Mouse (Mus musculus) stomach, embryonic 15.5 days (tissue): ENCODE measurements at regions not wholly inside any gene's neighbourhood (a gene's known extent, or its start where the extent isn't known, plus 50 kb on each side); places are given as distances from the start of the nearest gene placed in this dataset.
A peak's percentile ranks its signal among the peaks of the same experiment; 100 is the strongest.

Experiments used
- ATAC-seq: fragments of 200-750 bp; cut with Nextera tagmentation; 2 replicates; pipeline ENCODE4 v1.8.0; 2017; ENCODE audit warnings: low read depth, moderate number of reproducible peaks, moderate TSS enrichment; ENCODE audit not compliant: insufficient read depth, low FRiP score
- H3K27ac ChIP-seq: fragments of 300-500 bp; sonication (generic); 2 replicates; pipeline ENCODE4 v1.5.1; 2015; ENCODE audit warnings: mild to moderate bottlenecking, inconsistent platforms
- H3K27me3 ChIP-seq: fragments of 300-500 bp; sonication (generic); replicated peaks from 2 replicates; pipeline ENCODE4 v1.6.1; 2015; ENCODE audit warnings: inconsistent platforms
- H3K36me3 ChIP-seq: fragments of 300-500 bp; sonication (generic); 2 replicates; pipeline ENCODE4 v1.6.1; 2015; ENCODE audit warnings: inconsistent platforms
- H3K4me1 ChIP-seq: fragments of 300-500 bp; sonication (generic); 2 replicates; pipeline ENCODE4 v1.6.1; 2015; ENCODE audit warnings: inconsistent platforms
- H3K4me2 ChIP-seq: fragments of 300-500 bp; sonication (generic); 2 replicates; pipeline ENCODE4 v1.6.1; 2015; ENCODE audit warnings: mild to moderate bottlenecking, inconsistent platforms
- H3K4me3 ChIP-seq: fragments of 300-500 bp; sonication (generic); replicated peaks from 2 replicates; pipeline ENCODE4 v1.5.1; 2015; ENCODE audit warnings: inconsistent platforms
- H3K9ac ChIP-seq: fragments of 300-500 bp; sonication (generic); 2 replicates; pipeline ENCODE4 v1.6.1; 2015; ENCODE audit warnings: inconsistent platforms
- H3K9me3 ChIP-seq: fragments of 300-500 bp; sonication (generic); 2 replicates; pipeline ENCODE4 v1.6.1; 2016; ENCODE audit warnings: inconsistent platforms
- WGBS: fragments of 180-500 bp; shearing (Covaris S2); methylation state at CpG from one replicate; pipeline ENCODE4 v1.1.7; 2015; 5-methylcytosine and 5-hydroxymethylcytosine counted together

DNA sequence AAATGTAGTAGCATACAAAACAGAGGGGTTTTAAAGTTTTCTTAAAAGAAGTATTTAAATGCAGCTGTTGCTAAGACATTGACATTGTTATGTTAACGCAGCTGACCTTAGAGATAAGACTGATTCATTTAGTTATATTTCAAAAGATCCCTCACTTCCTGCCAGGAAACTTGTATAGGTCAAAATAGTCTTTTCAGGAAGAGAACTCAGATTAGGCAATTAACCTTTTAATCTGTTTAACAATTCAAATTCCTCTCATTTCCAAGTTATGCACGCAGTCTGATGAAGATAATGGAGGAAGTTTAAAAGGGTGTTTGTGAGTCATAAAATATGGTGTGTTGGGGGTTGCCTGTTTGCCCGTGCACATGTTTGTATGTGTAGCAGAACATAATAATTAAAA, 448.5 kb downstream of the Tmtc2 start:
- ATAC-seq = no peak
- WGBS = 37% methylated on average over 3 of the region's 3 CpGs
- H3K9ac ChIP-seq = no peak overlapping the region

DNA sequence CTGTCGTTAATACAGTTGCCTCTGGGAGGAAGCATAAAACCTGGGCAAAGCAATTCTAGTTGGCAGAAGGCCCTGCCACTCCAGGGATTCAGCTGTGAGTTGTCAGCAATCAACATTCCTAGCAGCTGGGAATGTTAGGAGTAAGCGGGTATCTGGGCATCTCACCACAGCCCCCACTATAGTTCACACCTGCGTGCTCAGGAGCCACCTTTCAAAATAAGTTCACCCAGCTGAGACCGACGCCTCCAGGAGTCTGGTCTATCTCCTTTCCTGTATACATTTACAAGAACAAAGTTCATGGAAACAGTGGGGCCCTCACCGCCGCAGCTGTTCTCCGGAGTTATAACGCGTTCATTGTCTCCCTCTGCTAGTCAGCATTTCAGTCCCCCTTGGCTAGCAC, 454.0 kb downstream of the Tmtc2 start:
- H3K36me3 ChIP-seq = no peaks in the 10 kb centered on the region
- no peak overlapping the region for H3K9ac ChIP-seq
- H3K27ac ChIP-seq = no peak overlapping the region
- 44% methylated on average over 10 of the region's 10 CpGs for WGBS
- no peak overlapping the region for H3K4me2 ChIP-seq
- H3K4me3 ChIP-seq = no peak overlapping the region
- no peaks in the 10 kb centered on the region for H3K27me3 ChIP-seq
- H3K4me1 ChIP-seq = no peaks in the 10 kb centered on the region
- ATAC-seq = no peak
- H3K9me3 ChIP-seq = no peaks in the 10 kb centered on the region

More for the DNA sequence above, 448.5 kb downstream of the Tmtc2 start:
- no peak overlapping the region for H3K4me3 ChIP-seq
- no peak overlapping the region for H3K4me2 ChIP-seq
- no peaks in the 10 kb centered on the region for H3K27me3 ChIP-seq
- H3K4me1 ChIP-seq = no peaks in the 10 kb centered on the region
- no peaks in the 10 kb centered on the region for H3K9me3 ChIP-seq
- H3K27ac ChIP-seq = no peak overlapping the region
- no peaks in the 10 kb centered on the region for H3K36me3 ChIP-seq

DNA sequence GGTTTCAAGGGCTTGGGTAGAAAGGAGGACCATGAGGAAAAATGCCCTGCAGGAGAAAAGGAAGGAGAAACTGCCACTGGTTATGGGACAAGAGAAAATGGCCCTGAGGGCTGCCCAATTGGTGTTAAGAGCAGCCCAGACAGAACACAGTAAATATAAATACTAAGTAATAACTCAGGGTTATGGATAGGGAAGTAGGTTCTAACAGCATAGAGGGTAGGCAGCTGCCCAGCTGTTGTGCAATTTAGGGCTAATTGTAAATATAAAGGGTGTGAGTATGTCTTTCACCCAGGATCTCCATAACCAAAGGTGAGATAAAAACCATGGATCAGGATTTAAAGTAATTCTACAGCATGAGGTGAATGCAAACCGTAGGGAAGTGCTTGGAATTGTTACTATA, 458.1 kb downstream of the Tmtc2 start:
- no peaks in the 10 kb centered on the region for H3K4me1 ChIP-seq
- H3K27ac ChIP-seq = no peak overlapping the region
- H3K9me3 ChIP-seq = no peaks in the 10 kb centered on the region
- H3K4me3 ChIP-seq = no peak overlapping the region
- H3K4me2 ChIP-seq = no peak overlapping the region
- H3K36me3 ChIP-seq = no peaks in the 10 kb centered on the region
- H3K27me3 ChIP-seq = no peaks in the 10 kb centered on the region
- ATAC-seq = no peak
- no peak overlapping the region for H3K9ac ChIP-seq
- 74% methylated on average over 1 of the region's 1 CpGs for WGBS

GRCm38 (mm10) chr10:105114927-105115326, 459.3 kb downstream of the Tmtc2 start:
- Histone ChIP-seq H3K4me2 (no peak overlapping the region), H3K9ac (no peak overlapping the region), H3K4me1 (no peaks in the 10 kb centered on the region), H3K27me3 (no peaks in the 10 kb centered on the region), H3K4me3 (no peak overlapping the region), H3K9me3 (no peaks in the 10 kb centered on the region), H3K27ac (no peak overlapping the region), H3K36me3 (no peaks in the 10 kb centered on the region)
- 65% methylated on average over 5 of the region's 5 CpGs for WGBS
- ATAC-seq = no peak

DNA sequence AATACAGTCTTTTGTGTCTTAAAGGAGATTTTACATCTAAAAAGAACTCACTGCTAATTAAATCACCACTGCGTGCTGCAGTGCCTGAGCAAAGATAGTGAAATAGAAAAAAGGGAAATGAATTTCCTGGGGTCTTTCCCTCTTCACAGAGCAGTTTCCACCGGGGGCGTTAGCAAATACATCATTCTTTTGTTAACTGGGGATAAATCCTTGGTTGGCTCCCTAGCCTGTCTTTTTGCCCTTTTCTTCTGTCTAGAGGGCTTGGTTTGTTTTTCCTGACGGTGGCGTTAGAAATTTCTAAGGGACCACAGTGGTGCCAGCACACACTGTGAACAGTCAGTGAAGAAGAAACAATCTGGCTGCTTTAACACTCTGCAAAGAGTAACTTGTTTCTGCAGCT, 464.0 kb downstream of the Tmtc2 start:
- Histone ChIP-seq H3K4me1 (no peaks in the 10 kb centered on the region), H3K9ac (no peak overlapping the region)
- 31% methylated on average over 5 of the region's 5 CpGs for WGBS

DNA sequence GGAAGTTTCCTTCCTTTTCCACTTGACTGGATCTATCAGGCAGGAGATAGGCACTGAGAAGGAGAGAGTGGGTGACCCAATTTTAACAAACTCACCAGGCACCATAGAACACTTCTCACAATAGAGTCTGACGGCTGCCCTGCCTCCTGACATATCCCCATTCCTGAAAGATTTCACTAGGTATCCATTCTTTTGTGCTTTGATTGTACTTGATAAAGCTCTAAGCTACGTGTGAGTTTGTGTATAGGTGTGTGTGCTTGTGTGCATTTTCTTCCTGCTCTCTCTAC, 477.3 kb downstream of the Tmtc2 start:
- no peaks in the 10 kb centered on the region for H3K4me1 ChIP-seq
- no peaks in the 10 kb centered on the region for H3K36me3 ChIP-seq
- 74% methylated on average over 2 of the region's 2 CpGs for WGBS
- no peaks in the 10 kb centered on the region for H3K9me3 ChIP-seq
- no peak overlapping the region for H3K4me2 ChIP-seq
- no peak for ATAC-seq
- H3K27ac ChIP-seq = no peak overlapping the region
- no peak overlapping the region for H3K9ac ChIP-seq
- H3K4me3 ChIP-seq = no peak overlapping the region
- no peaks in the 10 kb centered on the region for H3K27me3 ChIP-seq

More for the DNA sequence above, 464.0 kb downstream of the Tmtc2 start:
- no peaks in the 10 kb centered on the region for H3K27me3 ChIP-seq
- no peak overlapping the region for H3K4me3 ChIP-seq
- no peak for ATAC-seq
- no peak overlapping the region for H3K4me2 ChIP-seq
- no peak overlapping the region for H3K27ac ChIP-seq
- H3K9me3 ChIP-seq = no peaks in the 10 kb centered on the region
- no peaks in the 10 kb centered on the region for H3K36me3 ChIP-seq

DNA sequence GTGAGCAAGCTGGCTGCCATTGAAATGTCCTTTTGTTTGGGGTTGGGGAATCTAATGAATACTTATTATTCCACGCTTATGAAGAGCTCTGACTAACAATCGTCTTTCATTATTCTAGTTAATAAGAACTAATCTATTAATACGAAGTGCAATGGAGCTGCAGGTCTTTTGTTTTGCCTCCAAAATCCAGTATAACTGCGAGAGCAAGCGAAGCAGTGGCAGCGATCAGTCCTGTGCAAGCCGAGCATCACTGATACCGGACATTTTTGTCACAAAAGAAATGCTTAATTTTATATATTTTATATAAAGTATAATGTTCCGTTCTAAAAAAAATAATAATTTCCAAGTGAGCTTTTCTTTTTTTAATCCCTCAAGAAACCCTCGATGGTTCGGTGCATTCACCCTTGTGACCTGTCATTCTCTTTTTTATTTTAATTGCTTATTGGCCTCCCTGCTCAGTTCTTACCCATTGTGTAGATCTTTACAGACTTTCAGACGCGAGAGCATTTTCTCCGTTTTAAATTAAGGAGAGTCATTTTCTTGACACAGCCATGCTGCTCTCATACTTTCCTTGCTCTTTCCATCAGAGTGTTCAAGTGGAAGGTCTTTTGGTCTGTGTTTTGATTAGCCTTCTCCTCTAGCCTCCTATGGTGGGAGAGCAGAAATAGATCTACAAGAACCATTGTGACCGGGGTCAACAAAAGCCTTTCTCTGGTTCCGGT, 477.8 kb downstream of the Tmtc2 start:
- no peak for ATAC-seq
- no peaks in the 10 kb centered on the region for H3K27me3 ChIP-seq
- H3K9ac ChIP-seq = no peak overlapping the region
- WGBS = 91% methylated on average over 16 of the region's 16 CpGs
- H3K4me1 ChIP-seq = no peaks in the 10 kb centered on the region
- no peak overlapping the region for H3K4me2 ChIP-seq
- H3K27ac ChIP-seq = no peak overlapping the region
- H3K4me3 ChIP-seq = no peak overlapping the region
- H3K36me3 ChIP-seq = no peaks in the 10 kb centered on the region
- no peaks in the 10 kb centered on the region for H3K9me3 ChIP-seq

GRCm38 (mm10) chr10:105095800-105096199, 478.5 kb downstream of the Tmtc2 start:
- Histone ChIP-seq H3K27me3 (no peaks in the 10 kb centered on the region), H3K4me1 (no peaks in the 10 kb centered on the region), H3K9ac (no peak overlapping the region), H3K36me3 (no peaks in the 10 kb centered on the region), H3K9me3 (no peaks in the 10 kb centered on the region), H3K4me3 (no peak overlapping the region), H3K27ac (no peak overlapping the region), H3K4me2 (no peak overlapping the region)
- WGBS = 75% methylated on average over 4 of the region's 4 CpGs
- no peak for ATAC-seq

DNA sequence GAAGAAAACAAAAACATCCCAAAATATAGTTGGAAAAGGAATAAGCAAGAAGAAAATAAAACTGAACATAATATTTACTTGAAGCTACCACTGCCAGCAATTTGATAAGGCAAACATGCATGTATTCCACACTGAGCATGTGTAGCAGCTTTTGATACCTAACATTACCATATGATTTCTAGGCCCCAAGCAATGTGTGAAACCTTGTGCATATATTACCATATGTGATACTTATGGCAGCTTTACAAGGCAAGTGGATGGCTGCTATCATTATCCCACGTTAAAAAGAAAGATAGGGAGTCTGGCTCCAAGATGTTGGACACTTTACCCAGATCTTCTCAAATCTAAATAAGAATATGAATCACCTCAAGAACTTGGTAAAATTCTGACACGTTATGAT, 497.4 kb downstream of the Tmtc2 start:
- Histone ChIP-seq H3K27ac (no peak overlapping the region), H3K4me3 (no peak overlapping the region), H3K27me3 (no peaks in the 10 kb centered on the region), H3K36me3 (no peaks in the 10 kb centered on the region), H3K4me1 (no peaks in the 10 kb centered on the region), H3K9me3 (no peaks in the 10 kb centered on the region), H3K9ac (no peak overlapping the region), H3K4me2 (no peak overlapping the region)
- ATAC-seq = no peak
- WGBS = 71% methylated on average over 2 of the region's 2 CpGs

DNA sequence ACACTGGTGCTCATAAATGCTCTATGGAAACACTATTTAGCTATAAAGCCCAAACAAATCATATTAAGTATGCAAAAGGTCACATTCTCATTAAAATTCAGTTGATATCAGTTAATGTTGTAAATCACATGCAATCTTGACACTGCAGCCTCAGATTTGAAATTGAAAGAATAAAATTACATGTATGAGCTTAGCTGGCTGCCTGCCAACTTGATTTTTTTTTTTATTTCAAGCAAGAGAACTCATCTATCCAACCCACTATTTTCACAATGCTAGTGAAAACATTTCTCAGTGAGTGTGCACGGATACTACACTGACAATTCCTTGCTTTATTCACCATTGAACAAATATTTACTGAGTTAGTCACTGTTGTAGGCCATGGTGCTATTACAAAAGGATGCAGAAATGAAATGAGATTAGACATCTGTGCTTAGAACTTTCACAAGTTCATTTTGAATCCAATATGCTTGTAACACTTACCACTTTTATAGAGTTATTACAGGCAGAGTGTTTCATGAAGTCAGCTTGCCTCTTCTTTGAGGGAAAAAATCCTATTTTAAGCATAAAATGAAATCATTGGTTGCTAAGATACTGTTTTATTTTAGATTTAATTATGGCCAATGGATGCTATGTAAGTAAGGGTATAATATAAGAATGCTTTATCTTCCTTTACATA, 539.4 kb downstream of the Tmtc2 start:
- no peaks in the 10 kb centered on the region for H3K27me3 ChIP-seq
- H3K4me1 ChIP-seq = no peaks in the 10 kb centered on the region
- no peak overlapping the region for H3K4me3 ChIP-seq
- H3K36me3 ChIP-seq = no peaks in the 10 kb centered on the region
- no peak overlapping the region for H3K4me2 ChIP-seq
- H3K27ac ChIP-seq = no peak overlapping the region
- WGBS = 47% methylated on average over 1 of the region's 1 CpGs
- H3K9ac ChIP-seq = no peak overlapping the region
- no peak for ATAC-seq
- no peaks in the 10 kb centered on the region for H3K9me3 ChIP-seq

DNA sequence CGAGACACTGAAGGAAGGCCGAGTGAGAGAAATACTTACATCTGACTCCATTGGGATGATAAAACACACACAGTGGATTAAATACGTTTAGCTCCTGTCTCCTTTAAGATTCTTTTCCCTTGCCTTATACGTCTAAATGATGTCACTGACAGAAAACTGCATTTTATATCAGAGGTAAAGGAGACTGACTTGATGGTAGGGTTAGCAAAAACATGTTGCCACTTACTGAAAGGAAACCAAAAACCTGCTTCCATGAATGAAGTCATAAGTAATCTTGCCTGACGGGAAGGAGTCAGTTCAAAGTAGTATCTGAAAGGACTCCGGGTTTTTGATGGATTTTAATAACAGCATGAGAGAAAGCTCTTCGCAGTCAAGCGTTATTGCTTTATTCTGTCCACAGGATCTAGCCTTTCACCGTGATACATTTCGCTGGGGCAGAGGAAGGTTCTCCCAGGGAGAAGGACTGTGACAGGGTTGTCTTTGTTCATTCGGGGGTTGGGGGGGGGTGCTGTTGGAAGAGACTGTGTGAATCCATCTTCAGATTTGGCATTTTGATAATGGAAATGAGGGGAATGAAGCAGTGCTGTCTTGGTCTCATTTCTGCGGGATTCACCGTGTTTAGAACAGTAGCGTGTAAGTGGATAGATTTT, 553.7 kb downstream of the Tmtc2 start:
- Histone ChIP-seq H3K27me3 (no peaks in the 10 kb centered on the region), H3K9ac (no peak overlapping the region), H3K4me2 (peak overlapping the region; percentile 19; the same call in 1 of the 2 replicates), H3K9me3 (no peaks in the 10 kb centered on the region), H3K27ac (peak overlapping the region; percentile 68; the same call in 1 of the 2 replicates), H3K4me1 (no peaks in the 10 kb centered on the region), H3K4me3 (0 out of 2 replicates have a peak overlapping the region, but pooled peaks have one; percentile 1), H3K36me3 (no peaks in the 10 kb centered on the region)
- ATAC-seq = no peak; the same call in 1 of the 2 replicates
- 36% methylated on average over 14 of the region's 14 CpGs for WGBS

DNA sequence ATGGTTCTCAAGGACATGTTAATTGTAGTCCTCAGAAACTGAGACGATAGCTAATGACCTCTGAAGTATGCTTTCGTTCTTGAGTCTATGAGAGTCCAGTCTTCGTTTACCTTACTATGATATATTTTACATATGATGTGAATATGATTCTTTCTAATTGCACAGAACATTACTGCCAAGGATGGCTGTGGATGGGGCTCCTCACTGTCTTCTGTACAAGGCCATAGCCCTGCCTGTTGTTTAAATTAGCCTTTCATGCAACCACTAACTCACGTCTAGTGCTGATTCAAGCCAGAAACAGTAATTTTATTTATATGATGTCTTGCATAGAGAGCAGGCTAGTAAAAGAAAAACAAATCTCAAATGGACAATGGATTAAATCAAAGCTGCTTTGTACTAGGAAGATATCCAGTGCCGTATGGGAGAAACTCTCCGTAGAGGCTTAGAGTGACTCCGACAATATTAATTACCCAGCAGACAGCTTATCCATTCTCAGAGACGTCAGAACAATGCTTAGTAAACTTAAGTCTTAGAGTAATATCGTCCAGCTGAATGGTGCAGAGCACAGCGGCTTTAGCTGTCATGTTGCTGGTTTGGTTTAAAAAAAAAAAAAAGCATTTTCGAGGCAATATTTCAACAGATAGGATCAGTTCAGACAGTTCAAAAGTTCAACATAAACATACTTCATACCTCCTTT, 554.3 kb downstream of the Tmtc2 start:
- WGBS = 23% methylated on average over 11 of the region's 11 CpGs
- peak; percentile 88 for ATAC-seq
- Histone ChIP-seq H3K27ac (no peak overlapping the region; the same call in 1 of the 2 replicates), H3K4me2 (peak overlapping the region; percentile 19; the same call in 1 of the 2 replicates), H3K36me3 (no peaks in the 10 kb centered on the region), H3K9me3 (no peaks in the 10 kb centered on the region), H3K4me3 (0 out of 2 replicates have a peak overlapping the region, but pooled peaks have one; percentile 1), H3K9ac (no peak overlapping the region), H3K4me1 (no peaks in the 10 kb centered on the region), H3K27me3 (no peaks in the 10 kb centered on the region)
